Mouse (Mus musculus) frontal cortex, postnatal 14 days (tissue): ENCODE data around the gene Msi2.
A peak's percentile ranks its signal among the peaks of the same experiment; 100 is the strongest.

Experiments
- DNase-seq, 2 experiments: peaks; one replicate each; pipeline ENCODE4 v3.0.0; 2022; ENCODE audit warnings: low spot score in 2 of 2

Msi2 gene

DNA sequence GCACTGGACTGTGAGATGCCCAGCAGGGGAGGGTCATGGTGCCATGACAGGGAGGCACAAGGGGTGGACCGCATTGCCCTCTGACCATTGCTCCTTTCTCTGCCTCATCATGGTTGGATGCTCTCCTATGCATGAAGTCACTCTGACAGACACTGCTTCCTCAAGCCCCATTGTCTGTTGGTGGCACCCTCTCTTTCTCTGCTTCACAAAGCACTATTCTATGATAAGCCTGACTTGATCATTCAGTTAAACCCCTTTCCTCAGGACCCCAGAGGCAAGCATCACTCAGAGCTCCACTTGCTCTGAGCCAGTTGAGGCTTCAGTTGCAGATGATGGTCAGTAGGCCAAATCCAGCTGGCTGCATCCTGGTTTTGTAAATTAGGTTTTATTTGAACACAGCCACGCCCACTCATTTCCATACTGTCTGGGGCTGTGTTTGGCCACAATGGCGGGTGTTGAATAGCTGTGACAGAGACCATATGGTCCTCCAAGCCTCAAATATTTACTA is 311.9 kb downstream of the Msi2 start:
- DNase-seq = no peak

DNA sequence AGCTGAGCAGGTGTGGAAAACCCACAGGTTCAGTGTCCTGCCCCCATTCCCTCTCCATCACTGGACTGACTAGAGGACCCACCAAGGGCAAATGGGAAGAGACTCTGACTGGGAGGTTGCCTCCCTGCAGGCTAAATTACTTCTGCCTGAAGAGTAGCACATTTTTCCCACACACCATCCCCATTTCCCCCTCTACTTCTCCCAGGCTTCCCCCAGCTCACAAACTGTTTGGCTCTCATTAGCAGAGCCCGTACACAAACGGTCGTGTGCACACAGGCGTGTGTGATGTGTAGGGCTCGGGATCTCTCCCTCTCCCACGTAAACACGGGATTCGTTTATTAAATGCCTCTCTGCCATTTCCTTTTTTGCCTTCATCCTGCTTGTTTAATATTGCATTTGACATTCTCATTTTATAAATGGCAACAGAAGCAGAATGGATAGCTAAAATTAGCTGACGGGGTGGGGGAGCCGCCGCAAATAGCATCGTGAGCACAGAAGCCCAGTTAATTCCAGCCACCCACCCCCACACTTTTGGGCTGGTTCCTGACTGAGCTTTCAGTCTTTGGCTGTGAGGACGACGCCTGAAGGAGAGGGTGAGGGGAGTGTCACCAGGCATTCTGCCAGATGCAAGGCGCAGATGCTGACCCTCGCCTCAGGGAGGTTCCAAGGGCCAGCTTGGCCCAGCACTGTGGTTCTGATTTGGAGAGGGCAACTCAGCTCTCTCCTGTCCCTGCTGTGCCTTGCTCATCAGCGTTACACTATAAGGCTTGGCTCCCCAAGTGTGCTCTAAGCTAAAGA is 313.3 kb downstream of the Msi2 start:
- peak; percentile 68 to 69 for DNase-seq

DNA sequence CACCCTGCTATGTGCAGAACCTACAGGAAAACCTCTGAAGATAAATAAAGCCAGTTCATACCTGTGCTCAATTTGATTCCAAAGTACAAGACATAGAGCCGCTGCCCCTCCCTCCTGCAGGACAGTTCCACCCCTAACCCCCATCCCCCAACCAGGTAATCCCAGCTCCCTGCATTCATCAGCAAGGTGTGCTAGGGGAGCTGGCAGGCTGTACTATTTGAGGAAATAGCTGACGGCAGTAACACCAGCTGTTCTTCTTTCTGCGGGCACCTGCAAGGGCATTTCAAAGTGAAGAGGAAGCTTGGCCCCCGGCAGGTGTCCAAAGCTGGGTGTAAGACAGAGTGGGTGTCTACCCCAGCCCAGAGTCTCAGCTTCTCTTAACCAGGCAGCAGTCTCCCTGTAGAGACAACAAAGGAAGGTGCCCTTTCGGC is 314.1 kb downstream of the Msi2 start:
- DNase-seq = no peak

DNA sequence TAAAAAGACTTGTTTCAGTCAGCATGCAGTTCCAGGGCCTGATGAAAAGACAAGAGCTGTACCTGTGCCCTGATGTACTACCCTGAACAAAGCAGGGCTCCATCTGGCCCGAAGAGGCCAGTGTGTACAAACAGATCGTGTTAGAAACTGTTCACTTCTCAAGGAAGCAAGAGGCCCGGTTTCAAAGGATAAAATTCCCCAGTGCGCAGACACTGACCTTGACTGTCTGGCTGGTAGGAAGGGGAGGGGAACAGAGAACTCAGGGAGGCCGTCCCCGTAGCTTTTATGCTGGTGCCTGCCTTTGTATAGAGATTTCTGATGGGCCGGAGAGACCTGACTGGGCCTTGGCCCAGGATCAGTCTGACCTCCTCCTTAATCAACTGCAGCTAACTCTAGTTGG is 316.0 kb downstream of the Msi2 start:
- DNase-seq = no peak

DNA sequence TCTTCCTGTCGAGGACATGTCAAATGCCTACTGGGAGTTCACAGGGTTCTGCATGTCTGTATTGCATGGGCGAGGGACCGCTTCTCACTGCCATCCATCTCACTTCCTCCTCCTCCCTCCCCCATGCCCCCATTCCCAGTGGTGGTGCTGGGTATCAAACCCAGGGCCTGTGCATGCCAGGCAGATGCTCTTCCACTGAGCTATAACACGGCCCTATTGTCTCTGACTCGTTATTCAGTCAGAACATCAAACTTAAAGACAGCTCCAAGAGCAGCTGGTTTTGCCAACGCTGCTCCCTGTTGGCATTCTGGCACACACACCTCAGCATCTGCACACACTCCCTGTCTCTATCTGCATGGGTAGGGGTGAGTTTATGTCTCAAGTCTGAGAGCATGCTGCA is 317.0 kb downstream of the Msi2 start:
- DNase-seq = no peak

DNA sequence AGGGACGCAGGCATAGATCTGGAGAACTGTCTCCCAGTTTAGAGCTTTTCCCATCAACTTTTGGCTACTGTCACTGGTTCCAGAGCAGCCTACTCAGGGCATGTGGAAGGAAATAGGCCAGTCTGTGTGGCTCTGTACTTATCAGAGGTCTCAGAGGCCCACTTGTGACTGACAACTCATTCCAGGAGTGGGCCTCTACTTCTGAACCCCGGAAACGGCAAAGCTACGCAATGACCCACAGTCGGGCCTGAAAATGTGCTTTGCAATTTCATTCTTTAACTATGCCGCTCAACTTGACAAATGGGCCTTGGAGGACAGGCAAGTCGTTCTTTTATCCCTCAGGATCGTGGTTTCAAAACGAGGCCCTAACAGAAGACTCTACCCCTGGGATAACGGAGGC is 317.4 kb downstream of the Msi2 start:
- DNase-seq = no peak

DNA sequence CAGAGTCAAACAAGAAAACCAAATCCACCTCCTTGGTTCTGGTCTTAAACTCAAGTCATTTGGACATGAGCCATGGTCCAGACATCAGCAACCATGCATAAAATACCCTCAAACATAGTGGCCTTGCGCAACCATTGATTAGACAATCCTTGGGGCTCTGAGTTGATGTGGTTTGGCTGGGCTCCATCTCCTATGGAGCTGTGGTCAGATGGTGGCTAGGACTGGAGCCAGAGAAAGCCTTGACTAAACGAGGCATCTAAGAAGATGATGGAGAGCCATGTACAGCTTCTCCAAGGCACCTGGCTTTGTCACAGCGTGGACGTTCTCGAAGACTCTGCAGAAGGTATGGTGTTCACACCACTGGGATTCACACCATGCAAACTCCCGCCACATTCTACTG is 318.1 kb downstream of the Msi2 start:
- DNase-seq = no peak

DNA sequence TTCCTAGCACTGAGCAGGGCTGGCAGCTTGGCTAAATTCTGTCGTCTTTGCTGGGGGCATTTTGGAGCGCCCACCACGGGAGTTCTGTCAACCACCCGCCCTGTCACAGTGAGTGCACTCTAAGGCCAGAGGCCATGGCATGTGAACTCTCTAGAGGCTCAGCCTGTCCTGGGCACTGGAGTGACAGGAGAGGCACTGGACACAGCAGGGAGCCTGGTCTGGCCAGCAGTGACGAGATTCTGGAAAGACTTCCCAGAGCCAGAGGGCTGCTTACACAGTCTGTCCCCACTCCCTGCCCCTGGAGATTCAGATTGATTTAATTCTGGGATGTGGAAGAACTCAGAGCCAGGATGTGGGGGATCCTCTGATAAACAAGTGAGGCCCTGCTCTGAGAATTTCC is 318.9 kb downstream of the Msi2 start:
- DNase-seq = no peak

DNA sequence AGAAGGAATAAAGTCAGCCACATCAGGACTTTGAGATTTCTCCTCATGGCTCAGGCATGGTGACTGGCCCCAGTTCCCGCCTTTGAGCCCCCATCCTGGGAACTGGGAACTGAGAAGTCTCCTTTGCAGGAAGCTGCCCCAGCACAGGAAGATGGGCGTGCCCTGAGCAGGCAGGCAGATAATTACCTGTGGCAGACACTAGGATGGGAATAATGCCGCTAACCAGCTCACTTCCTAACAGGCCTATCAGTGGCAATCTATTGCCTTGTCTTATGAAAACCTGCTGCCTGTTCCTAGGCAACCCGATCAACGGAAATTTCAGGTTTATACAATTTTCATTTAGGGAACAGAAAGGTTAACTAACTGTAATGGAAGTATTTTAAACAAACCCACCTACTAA is 319.3 kb downstream of the Msi2 start:
- DNase-seq = no peak

DNA sequence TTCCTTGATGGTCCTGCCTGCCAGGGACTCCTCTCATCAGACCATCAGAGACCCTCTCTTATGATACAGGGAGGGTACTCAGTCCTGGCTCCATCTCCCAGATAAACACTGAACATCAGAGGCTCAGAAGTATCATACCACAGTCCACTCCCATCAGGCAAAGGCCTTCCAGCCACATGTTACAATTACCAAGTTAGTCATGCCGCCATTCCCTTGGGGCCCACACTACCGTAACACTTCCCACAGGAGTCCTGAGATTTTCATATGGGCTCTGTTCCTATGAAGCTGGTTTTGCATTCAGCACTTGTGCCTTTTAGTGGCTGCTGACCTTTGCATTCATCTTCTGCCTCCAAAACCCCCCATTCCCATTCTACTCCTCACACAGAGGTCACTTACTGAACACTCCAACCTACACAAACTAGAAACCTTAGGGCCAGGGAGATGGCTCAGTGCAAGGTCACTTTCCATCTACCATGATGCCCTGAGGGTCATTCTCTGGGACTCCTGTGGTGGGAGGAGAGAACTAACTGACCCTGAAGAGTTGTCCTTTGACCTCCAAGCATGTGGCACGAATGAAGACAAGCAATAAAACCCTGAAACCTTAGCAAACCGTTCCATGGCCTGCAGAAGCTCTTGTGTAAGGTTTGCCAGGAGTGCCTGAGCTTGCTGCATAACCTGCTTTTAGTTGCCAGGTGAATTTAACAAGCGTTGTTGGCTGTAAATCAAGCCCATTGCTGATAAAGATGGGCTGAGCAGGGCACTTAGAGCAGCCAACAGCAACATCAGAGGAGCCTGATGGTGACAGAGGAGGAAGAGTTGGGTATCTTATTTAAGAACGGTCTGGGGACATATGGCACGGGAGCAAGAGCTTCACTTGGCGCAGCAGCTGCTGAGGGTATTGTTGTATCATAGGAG is 323.0 kb downstream of the Msi2 start:
- DNase-seq = no peak

DNA sequence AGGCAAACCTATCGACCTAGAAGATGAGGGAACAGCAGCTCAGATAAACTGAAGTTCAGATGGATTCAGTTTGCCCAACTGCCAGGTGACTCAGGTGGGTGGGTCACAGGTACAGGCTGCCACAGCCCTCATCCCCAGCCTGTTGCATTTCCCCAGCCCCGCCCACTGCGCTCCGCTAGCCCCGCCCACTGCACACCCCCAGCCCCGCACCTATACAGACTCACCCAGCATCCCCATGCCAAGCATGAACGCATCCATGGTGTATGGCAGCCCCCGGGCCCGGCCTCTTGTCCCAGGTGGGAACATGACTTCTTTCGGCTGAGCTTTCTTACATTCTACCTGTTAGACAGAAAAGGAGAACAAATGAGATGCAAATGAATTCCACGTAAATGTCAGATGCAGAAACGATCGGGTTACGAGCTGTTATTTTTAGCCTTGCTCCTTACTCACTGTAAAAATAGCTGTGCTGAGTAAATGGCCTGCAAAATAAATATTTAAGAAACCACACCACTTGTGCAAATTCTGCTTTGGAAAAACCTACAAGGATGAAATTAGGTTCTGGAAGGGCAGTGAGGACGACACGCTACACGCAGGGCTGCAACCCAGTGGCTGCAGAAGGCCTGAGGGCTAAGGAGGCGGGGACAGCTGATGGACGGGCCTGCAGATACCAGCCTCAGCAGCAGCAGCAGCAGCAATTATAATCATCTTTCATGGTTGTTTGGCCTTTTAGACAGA is 323.8 kb downstream of the Msi2 start:
- DNase-seq = no peak

DNA sequence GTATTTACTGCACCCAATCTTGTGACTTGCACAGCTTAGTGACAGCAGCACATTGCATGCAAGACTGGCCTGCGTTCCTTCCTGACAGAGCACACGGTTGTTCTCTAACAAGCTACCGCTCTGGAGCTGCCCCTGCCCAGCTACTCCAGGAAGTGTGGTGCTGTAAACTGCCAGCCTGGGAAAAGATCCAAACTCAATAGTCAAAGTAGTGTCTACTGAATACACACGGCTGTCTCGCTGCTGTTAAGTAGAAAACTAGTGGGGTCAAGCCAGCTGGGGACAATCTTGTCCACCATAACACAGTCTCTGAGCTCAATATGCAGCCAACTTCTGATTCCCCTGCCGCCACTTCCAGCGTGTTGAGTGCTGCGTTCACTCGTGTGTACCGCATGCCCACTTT is 325.6 kb downstream of the Msi2 start:
- no peak for DNase-seq

DNA sequence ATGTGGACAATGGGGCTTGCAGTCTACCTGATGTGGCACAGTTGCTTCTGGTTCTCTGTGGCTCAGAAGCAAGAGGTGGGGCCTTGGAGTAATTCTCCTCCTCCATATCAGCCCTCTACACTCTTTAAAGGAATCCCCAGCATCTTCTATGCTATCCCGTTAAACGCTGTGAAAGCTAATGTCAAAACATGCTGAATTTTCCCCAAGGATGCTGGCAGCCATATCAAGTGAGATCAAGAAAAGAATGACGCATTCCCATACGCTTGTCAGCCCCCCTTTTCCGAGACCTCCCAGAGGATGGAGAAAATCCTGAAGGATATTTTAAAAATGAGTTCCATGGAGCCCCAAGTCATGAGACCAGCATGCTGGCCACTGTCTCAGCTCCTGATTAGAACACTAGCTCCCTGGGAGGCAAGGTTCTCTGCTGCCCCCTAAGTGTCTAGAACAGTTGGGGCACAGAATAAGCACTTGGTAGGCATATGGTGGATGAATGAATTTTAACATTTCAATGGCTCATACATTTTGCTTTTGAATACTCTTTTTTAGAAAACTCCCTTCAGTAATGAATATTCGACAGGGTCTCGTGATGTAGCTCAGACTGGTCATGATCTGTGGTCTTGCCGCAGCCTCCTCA is 327.0 kb downstream of the Msi2 start:
- no peak for DNase-seq

DNA sequence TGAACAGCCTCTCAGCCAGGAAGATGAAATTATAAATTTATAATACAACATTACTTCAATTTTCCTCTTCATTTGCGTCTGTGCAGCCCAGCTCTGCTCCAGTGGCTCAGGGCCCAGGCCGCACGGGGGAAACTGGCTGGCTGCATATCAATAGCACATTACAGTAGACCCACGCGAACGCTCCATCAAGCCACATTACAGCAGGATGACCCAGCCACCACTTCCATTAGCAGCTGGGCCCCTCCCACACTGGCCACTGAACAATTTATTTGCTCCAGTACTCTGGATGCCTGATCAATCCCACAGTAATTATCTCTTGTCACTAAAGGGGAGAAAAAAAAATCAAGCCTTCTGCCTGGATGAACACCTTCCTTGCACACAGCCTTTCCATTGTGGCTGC is 328.8 kb downstream of the Msi2 start:
- DNase-seq = no peak

DNA sequence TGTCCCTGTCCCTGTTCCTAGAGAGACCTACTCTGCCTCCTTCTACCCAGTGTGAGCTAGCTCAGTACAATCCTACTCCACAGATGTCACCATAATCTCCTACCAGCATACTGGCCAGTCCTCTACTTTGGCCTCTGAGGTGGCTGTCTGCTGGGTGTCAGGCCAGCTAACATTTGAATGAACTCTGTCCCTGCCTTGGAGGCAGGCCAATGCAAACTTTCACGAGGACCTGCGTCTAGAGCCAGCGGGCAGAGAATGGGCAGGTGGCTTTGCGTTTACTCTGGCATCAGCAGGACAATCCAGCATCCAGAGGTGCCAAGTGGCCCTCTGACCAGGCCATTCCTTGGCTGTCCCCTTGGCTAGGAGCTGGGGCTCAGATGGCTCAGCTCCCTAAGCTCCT is 331.4 kb downstream of the Msi2 start:
- no peak for DNase-seq

DNA sequence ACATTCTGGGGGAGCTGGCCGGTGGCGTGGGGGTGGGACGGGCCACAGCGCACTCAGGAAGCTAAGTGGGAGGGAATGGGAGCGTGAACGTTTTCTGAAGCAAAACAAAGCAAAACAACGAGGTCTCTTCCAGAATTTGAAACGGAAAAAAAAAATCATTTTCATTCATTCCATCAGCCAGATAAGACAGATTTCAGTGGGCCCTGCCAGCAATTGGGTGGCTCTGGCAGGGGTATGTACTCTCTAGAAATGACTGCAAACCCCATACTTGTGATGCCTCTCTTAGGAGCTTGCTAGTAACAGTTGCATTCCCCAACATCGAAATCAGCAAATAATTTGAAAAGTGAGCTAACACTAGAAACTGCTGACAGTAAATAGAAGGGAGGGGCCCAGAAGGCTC is 335.9 kb downstream of the Msi2 start:
- DNase-seq = no peak

DNA sequence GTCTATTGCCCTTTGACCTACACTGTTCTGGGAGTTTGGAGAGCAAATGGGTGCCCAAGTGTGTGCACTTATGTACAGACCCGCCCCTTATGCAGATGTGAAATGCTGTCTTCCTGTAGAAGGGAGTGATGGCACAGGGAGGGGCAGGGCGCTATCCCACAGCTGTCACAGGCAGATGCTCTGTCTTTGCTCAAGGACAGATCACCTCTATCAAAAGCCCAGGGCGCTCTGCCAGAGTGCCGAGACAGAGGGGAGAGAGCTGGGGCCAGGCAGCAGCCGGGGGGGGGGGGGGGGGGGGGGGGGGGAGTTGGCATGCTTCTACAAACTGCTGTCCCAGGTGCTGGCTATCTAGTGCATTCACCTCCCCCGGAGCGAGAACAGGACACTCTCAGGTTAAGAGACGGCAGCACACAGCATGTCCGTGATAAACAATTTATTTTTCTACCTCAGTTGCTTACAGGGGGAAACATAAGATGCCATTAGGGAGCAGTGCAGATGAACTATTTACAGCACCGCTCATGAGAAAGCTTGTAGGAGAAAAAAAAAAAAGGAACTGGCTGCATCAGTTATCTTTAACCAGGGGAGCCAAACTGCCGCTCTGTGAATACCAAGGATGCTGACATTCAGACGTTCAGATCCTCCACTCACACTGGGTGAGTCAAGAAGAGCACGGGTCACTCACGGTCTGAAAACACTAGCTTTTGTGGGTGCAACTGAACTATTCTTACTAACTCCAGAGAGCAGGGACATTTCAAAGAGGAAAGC is 337.0 kb downstream of the Msi2 start:
- no peak for DNase-seq

DNA sequence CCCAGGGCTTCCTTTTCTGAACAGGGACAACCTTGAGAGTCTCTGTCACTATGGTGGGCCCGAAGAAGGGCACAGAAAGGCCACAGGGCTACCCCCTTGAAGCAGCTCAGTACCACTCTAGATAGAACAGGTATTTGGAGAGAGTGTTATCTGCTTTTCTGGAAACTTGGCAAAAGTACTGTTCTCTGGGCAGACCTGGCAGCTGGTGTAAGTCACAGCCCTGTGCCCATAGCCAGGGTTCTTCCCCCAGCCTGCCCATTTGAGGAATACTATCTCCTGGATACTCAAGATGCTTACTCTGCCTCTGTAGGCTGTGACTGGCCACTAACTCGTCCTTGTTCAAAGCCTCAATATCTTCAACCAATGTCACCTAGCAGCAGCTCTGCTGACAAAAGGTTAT is 338.7 kb downstream of the Msi2 start:
- no peak for DNase-seq

DNA sequence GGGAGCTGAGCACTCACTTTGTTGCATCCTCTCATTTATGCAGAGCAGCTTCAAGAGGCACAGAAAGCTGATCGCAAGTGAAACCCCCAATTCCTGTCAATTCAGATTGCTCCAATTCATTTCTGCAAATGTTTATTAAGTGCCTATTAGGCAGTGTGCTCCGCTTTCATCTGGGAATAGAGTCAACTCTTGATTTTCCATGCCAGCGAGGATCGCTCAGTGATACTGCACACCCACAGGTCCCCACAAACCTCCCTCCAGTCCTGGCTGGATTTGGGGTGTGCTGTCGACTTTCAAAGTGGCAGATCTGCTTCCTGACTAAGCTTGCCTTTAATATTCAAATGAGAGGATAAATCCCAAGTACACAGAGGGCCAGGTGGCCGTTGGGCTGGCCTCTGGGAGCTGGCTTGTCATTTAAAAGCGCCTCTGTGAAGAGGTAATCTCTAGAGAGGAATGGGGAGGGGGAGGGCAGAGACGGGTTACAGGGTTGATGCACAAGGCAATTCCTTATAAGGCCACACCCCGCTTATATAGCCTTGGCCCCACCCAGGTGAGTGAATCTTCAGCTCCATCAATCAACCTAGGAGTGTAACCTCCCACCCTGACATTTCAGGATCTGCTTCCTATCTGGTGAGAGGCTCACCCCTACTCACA is 339.5 kb downstream of the Msi2 start:
- DNase-seq = no peak

DNA sequence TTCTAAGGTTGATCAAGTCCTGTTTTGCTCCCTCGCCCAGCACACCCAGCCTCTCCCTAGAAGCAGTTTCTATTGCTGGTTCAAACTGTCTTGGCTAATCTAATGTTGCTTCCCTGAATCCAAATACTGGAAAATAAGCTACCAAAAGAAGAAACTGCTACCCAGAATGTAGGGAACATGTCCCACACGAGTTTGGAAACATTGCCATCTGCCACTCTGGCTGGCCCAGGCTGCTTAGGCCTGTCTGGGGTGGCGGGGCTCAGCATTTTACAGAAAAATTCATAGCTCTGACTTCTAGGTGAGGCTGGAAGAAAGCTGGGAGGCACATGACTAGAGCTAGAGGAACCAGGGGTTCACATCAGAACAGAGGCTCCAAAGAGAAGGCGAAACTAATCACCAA is 345.7 kb downstream of the Msi2 start:
- DNase-seq = no peak
